Mouse (Mus musculus) MEL (cell line): Measurements from ENCODE around the gene Dhh. TPM values are rescaled to one million over a fixed set of nuclear protein-coding genes. Genes with fewer than 3 reads are reported as not detected.

Experiments
- DNase-seq: peaks from one replicate; pipeline ENCODE4 v3.0.0; 2011; ENCODE audit warnings: low read depth, low spot score
- H3K27ac ChIP-seq: 2 replicates; pipeline ENCODE4 v1.5.1; 2012; ENCODE audit warnings: low read depth, mild to moderate bottlenecking, control low read depth, low read length, moderate library complexity; ENCODE audit not compliant: control insufficient read depth
- H3K27me3 ChIP-seq, 2 experiments: fragments of 150-350 bp in 1 of 2; sonication (generic) in 1 of 2; 2 replicates each; pipeline ENCODE4 v1.6.1; 2012; ENCODE audit warnings: low read length in 2 of 2, mild to moderate bottlenecking in 2 of 2, improper control_type of control experiment in 1 of 2, moderate library complexity in 1 of 2; ENCODE audit not compliant: insufficient read depth in 2 of 2, control insufficient read depth in 1 of 2
- H3K36me3 ChIP-seq, 2 experiments: 2 replicates each; pipeline ENCODE4 v1.6.1; 2012 to 2014; ENCODE audit warnings: low read length in 2 of 2, improper control_type of control experiment in 1 of 2, inconsistent platforms in 1 of 2, mild to moderate bottlenecking in 1 of 2; ENCODE audit not compliant: insufficient read depth in 2 of 2, control insufficient read depth in 1 of 2
- H3K4me1 ChIP-seq, 2 experiments: fragments of 150-350 bp in 1 of 2; sonication (generic) in 1 of 2; 2 replicates each; pipeline ENCODE4 v1.6.1; 2012; ENCODE audit warnings: low read length in 2 of 2, improper control_type of control experiment in 1 of 2, mild to moderate bottlenecking in 1 of 2; ENCODE audit not compliant: insufficient read depth in 2 of 2, control insufficient read depth in 1 of 2
- H3K4me3 ChIP-seq, 2 experiments: fragments of 150-350 bp in 1 of 2; sonication (generic) in 1 of 2; 2 replicates each; pipeline ENCODE4 v1.5.1; 2012; ENCODE audit warnings: low read depth in 2 of 2, low read length in 2 of 2, mild to moderate bottlenecking in 2 of 2, moderate library complexity in 2 of 2, control low read depth in 1 of 2, improper control_type of control experiment in 1 of 2; ENCODE audit not compliant: control insufficient read depth in 1 of 2, insufficient read depth in 1 of 2
- H3K79me2 ChIP-seq: 2 replicates; pipeline ENCODE4 v1.6.1; 2012; ENCODE audit warnings: mild to moderate bottlenecking, low read length, moderate library complexity; ENCODE audit not compliant: control insufficient read depth, poor library complexity, insufficient read depth
- H3K9ac ChIP-seq: 2 replicates; pipeline ENCODE4 v1.6.1; 2012; ENCODE audit warnings: low read depth, mild to moderate bottlenecking, control low read depth, low read length, moderate library complexity; ENCODE audit not compliant: control insufficient read depth, poor library complexity, severe bottlenecking
- H3K9me3 ChIP-seq: fragments of 150-350 bp; sonication (generic); replicated peaks from 2 replicates; pipeline ENCODE4 v1.6.1; 2012; ENCODE audit warnings: mild to moderate bottlenecking, low read length, improper control_type of control experiment, moderate library complexity; ENCODE audit not compliant: insufficient read depth
- CTCF ChIP-seq, 3 experiments: IDR thresholded peaks in 2 of 3; conservative IDR thresholded peaks in 1 of 3; 2 replicates each; pipeline ENCODE4 v1.5.1; 2011 to 2012; ENCODE audit warnings: low read length in 3 of 3, low read depth in 2 of 3, mild to moderate bottlenecking in 2 of 3, improper control_type of control experiment in 1 of 3, inconsistent platforms in 1 of 3, mixed read lengths in 1 of 3, moderate library complexity in 1 of 3; ENCODE audit not compliant: control insufficient read depth in 1 of 3, insufficient read depth in 1 of 3, poor library complexity in 1 of 3, severe bottlenecking in 1 of 3
- E2F4 ChIP-seq: IDR thresholded peaks from 2 replicates; pipeline ENCODE4 v1.6.1; 2011; ENCODE audit warnings: low read depth, low read length, improper control_type of control experiment, borderline replicate concordance
- ELF1 ChIP-seq: IDR thresholded peaks from 2 replicates; pipeline ENCODE4 v1.6.1; 2014; ENCODE audit warnings: low read depth, mild to moderate bottlenecking, inconsistent platforms, low read length, improper control_type of control experiment, moderate library complexity
- JUND ChIP-seq: IDR thresholded peaks from 2 replicates; pipeline ENCODE4 v1.6.1; 2011; ENCODE audit warnings: low read depth, mild to moderate bottlenecking, improper control_type of control experiment, low read length
- KAT2A ChIP-seq: conservative IDR thresholded peaks from 2 replicates; pipeline ENCODE4 v1.6.1; 2012; ENCODE audit warnings: low read depth, low read length, improper control_type of control experiment, inconsistent platforms
- MAZ ChIP-seq: IDR thresholded peaks from 2 replicates; pipeline ENCODE4 v1.6.1; 2012; ENCODE audit warnings: low read depth, mild to moderate bottlenecking, inconsistent platforms, low read length, improper control_type of control experiment
- MYC ChIP-seq: IDR thresholded peaks from 2 replicates; pipeline ENCODE4 v1.6.1; 2011; ENCODE audit warnings: low read depth, mild to moderate bottlenecking, low read length, improper control_type of control experiment, moderate library complexity
- NELFE ChIP-seq: IDR thresholded peaks from 2 replicates; pipeline ENCODE4 v1.6.1; 2011; ENCODE audit warnings: low read depth, low read length, improper control_type of control experiment
- NRF1 ChIP-seq: IDR thresholded peaks from 2 replicates; pipeline ENCODE4 v1.6.1; 2014; ENCODE audit warnings: low read depth, mild to moderate bottlenecking, inconsistent platforms, low read length, improper control_type of control experiment, moderate library complexity; ENCODE audit not compliant: poor library complexity, insufficient read depth, severe bottlenecking
- RAD21 ChIP-seq: IDR thresholded peaks from 2 replicates; pipeline ENCODE4 v1.6.1; 2011; ENCODE audit warnings: mild to moderate bottlenecking, low read depth, low read length, improper control_type of control experiment
- SMC3 ChIP-seq: IDR thresholded peaks from 2 replicates; pipeline ENCODE4 v1.6.1; 2011; ENCODE audit warnings: low read depth, low read length, improper control_type of control experiment
- TAL1 ChIP-seq: IDR thresholded peaks from 2 replicates; pipeline ENCODE4 v1.6.1; 2012; ENCODE audit warnings: mild to moderate bottlenecking, inconsistent platforms, low read length, moderate library complexity, mixed read lengths
- USF1 ChIP-seq: IDR thresholded peaks from 2 replicates; pipeline ENCODE4 v1.6.1; 2014; ENCODE audit warnings: low read depth, mild to moderate bottlenecking, inconsistent platforms, low read length, improper control_type of control experiment, moderate library complexity
- USF2 ChIP-seq, 2 experiments: IDR thresholded peaks; 2 replicates each; pipeline ENCODE4 v1.6.1; 2011 to 2012; ENCODE audit warnings: improper control_type of control experiment in 2 of 2, low read length in 2 of 2, borderline replicate concordance in 1 of 2, inconsistent platforms in 1 of 2, low read depth in 1 of 2, mild to moderate bottlenecking in 1 of 2; ENCODE audit not compliant: insufficient read depth in 1 of 2
- ZC3H11A ChIP-seq: IDR thresholded peaks from 2 replicates; pipeline ENCODE4 v1.6.1; 2012; ENCODE audit warnings: low read depth, mild to moderate bottlenecking, inconsistent platforms, low read length, improper control_type of control experiment
- ZKSCAN1 ChIP-seq: IDR thresholded peaks from 2 replicates; pipeline ENCODE4 v1.6.1; 2012; ENCODE audit warnings: low read depth, mild to moderate bottlenecking, inconsistent platforms, low read length, improper control_type of control experiment, moderate library complexity
- ZMIZ1 ChIP-seq: IDR thresholded peaks from 2 replicates; pipeline ENCODE4 v1.6.1; 2012; ENCODE audit warnings: low read depth, mild to moderate bottlenecking, inconsistent platforms, low read length, improper control_type of control experiment, moderate library complexity
- polyA plus RNA-seq, 2 experiments: library from polyadenylated mRNA; stranded (reverse) in 1 of 2; unstranded in 1 of 2; fragments of >175 nt in 1 of 2; fragments of >200 nt in 1 of 2; gene quantifications; 2 replicates each; pipeline versions ENCODE4 v1.2.1 to v1.2.4; 2012; ENCODE audit warnings: low replicate concordance in 2 of 2, low read depth in 1 of 2; ENCODE audit not compliant: insufficient read length in 2 of 2, insufficient read depth in 1 of 2, missing spikeins in 1 of 2
- total RNA-seq: library from RNA; depleted of rRNA; stranded (reverse); fragments of 300-350 nt; gene quantifications from 2 replicates; pipeline ENCODE4 v1.2.3, GENCODE M21; 2012

The Dhh gene
- total and polyA plus RNA-seq, 3 experiments: 0.12 TPM; not detected in 2

DNA sequence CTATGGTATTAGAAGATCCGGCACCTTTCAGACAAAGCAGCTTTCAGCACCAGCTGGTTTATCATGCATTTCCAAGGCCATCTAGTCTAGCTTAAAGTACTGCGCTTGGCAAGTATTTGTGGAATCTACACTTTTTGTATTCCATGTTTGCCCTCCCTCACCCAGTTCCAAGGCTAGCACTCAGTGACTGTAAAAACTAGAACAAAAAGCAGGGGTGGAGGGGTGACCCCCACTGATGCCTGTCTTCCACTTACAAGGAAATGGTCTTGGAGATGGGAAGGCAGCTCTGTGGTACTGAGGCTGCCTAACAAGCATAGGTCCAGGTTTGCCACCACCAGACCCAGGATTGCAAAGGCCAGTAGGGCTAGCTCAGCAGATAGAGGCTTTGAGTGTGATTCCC is 4.3 kb upstream of the Dhh start:
- TF ChIP-seq MAZ (no peak), TAL1 (no peak), JUND (no peak)
- Histone ChIP-seq H3K36me3 (no peaks in the 10 kb centered on the region), H3K4me3 (no peak overlapping the region), H3K9ac (no peak overlapping the region), H3K27ac (no peak overlapping the region), H3K27me3 (peaks cover 0 to 3% of the 10 kb centered on the region in 2 experiments; a peak in 2 of 4 replicates), H3K79me2 (no peaks in the 10 kb centered on the region), H3K9me3 (no peaks in the 10 kb centered on the region), H3K4me1 (no peaks in the 10 kb centered on the region)
- DNase-seq: no peak

DNA sequence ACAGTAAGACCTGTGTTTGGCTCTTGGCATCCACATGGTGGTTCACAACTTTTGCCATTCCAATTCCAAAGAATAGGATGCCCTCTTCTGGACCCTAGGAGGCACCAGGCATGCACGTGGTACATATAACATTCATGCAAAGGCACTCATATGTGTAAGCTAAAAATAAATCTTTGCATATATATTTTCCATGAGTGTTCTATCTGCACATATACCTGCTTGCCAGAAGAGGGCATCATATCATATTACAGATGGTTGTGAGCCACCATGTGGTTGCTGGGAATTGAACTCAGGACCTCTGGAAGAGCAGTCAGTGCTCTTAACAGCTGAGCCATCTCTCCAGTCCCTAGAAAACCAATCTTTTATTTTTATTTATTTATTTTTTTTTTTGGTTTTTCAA is 3.2 kb upstream of the Dhh start:
- H3K9me3 ChIP-seq: no peaks in the 10 kb centered on the region
- H3K36me3 ChIP-seq: no peaks in the 10 kb centered on the region
- TF ChIP-seq ZC3H11A (peak; percentile 43), USF2 (IDR thresholded peaks at IDR 0.05; ENCODE audit: borderline replicate concordance in 1 of 2, insufficient read depth in 1 of 2, low read depth in 1 of 2, low read length in 2 of 2) (no peak), MYC (peak; percentile 75; the same call in 1 of the 2 replicates), SMC3 (peak; percentile 53), RAD21 (peak; percentile 29), CTCF (IDR thresholded peaks at IDR 0.05 in 2 of 3, conservative IDR thresholded peaks at IDR 0.05 in 1 of 3; ENCODE audit: control insufficient read depth in 1 of 3, insufficient read depth in 1 of 3, low read depth in 2 of 3, low read length in 3 of 3, poor library complexity in 1 of 3, severe bottlenecking in 1 of 3) (peak in 2 of 3 experiments; percentile 36 to 62; a peak in 4 of 6 replicates), NRF1 (no peak)
- H3K79me2 ChIP-seq: no peaks in the 10 kb centered on the region
- no peak overlapping the region for H3K27ac ChIP-seq
- peak; percentile 34 for DNase-seq
- no peaks in the 10 kb centered on the region for H3K4me1 ChIP-seq
- H3K27me3 ChIP-seq: peaks cover 0 to 3% of the 10 kb centered on the region in 2 experiments; a peak in 2 of 4 replicates
- no peak overlapping the region for H3K4me3 ChIP-seq
- H3K9ac ChIP-seq: no peak overlapping the region

DNA sequence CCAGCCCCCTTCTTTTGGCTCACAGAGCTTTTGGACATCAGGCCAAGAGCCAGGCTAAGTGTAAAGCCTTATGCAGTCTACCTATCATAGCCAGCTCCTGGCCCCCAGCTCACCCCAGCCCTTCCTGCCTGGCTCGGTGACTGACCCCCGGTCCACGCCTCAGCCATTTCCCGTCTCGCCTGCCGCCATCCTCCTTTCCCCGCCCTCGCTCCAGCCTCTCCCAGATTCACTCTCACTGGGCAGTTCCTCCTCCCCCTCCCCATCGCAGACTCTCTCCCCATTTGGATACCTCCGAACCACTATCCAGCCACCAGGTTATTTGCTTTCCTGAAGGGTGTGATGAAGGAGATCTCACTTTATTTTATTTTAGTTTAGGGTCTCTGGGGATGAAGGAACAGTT is 845 bp downstream of the Dhh start:
- no peaks in the 10 kb centered on the region for H3K4me1 ChIP-seq
- no peak for DNase-seq
- H3K79me2 ChIP-seq: no peaks in the 10 kb centered on the region
- no peaks in the 10 kb centered on the region for H3K9me3 ChIP-seq
- TF ChIP-seq E2F4 (no peak), ZC3H11A (no peak), USF1 (no peak), ZKSCAN1 (no peak), ZMIZ1 (no peak), MAZ (no peak), NELFE (no peak), ELF1 (no peak), KAT2A (no peak)
- TF ChIP-seq, all 39 proteins: peak for 0
- H3K9ac ChIP-seq: no peak overlapping the region
- H3K27me3 ChIP-seq: peaks cover 0 to 3% of the 10 kb centered on the region in 2 experiments; a peak in 2 of 4 replicates
- no peaks in the 10 kb centered on the region for H3K36me3 ChIP-seq
- H3K4me3 ChIP-seq: no peak overlapping the region
- H3K27ac ChIP-seq: no peak overlapping the region
